Mouse (Mus musculus) small intestine, adult 2 months (tissue): ENCODE data around the gene Cc2d1a. TPM values are rescaled to one million over a fixed set of nuclear protein-coding genes. Genes with fewer than 3 reads are reported as not detected.
A peak's percentile ranks its signal among the peaks of the same experiment; 100 is the strongest.

Experiments used
- H3K27ac ChIP-seq: fragments of 200-500 bp; 2 replicates; pipeline ENCODE4 v1.5.1; 2012; ENCODE audit warnings: low read depth, low read length, control low read depth, inconsistent platforms; ENCODE audit not compliant: insufficient read depth
- H3K27me3 ChIP-seq: fragments of 200-500 bp; 2 replicates; pipeline ENCODE4 v1.6.1; 2012; ENCODE audit warnings: mild to moderate bottlenecking, moderate library complexity, low read length, inconsistent platforms; ENCODE audit not compliant: control insufficient read depth, insufficient read depth
- H3K36me3 ChIP-seq: fragments of 200-500 bp; 2 replicates; pipeline ENCODE4 v1.6.1; 2012; ENCODE audit warnings: mild to moderate bottlenecking, low read length, control low read depth, inconsistent platforms; ENCODE audit not compliant: control insufficient read depth, insufficient read depth
- H3K4me1 ChIP-seq: fragments of 200-500 bp; 2 replicates; pipeline ENCODE4 v1.6.1; 2012; ENCODE audit warnings: low read length, inconsistent platforms, mixed read lengths; ENCODE audit not compliant: control insufficient read depth, insufficient read depth, insufficient read length
- H3K4me3 ChIP-seq: fragments of 200-500 bp; 2 replicates; pipeline ENCODE4 v1.5.1; 2012; ENCODE audit warnings: low read depth, mild to moderate bottlenecking, control low read depth, inconsistent platforms, low read length, moderate library complexity
- CTCF ChIP-seq: fragments of 200-500 bp; IDR thresholded peaks from 2 replicates; pipeline ENCODE4 v1.5.1; 2012; ENCODE audit warnings: low read depth, mild to moderate bottlenecking, control low read depth, inconsistent platforms, low read length, moderate library complexity, mixed read lengths; ENCODE audit not compliant: insufficient replicate concordance, insufficient read length; ENCODE audit errors: extremely low read depth
- POLR2A ChIP-seq: fragments of 200-500 bp; IDR thresholded peaks from 2 replicates; pipeline ENCODE4 v1.6.1; 2012; ENCODE audit warnings: low read depth, mild to moderate bottlenecking, control low read depth, inconsistent platforms, low read length, moderate library complexity
- WGBS: fragments of 180-500 bp; shearing (Covaris S2); methylation state at CpG from one replicate; pipeline ENCODE4 v1.1.7; 2018; 5-methylcytosine and 5-hydroxymethylcytosine counted together
- polyA plus RNA-seq: library from polyadenylated mRNA; depleted of rRNA; stranded (reverse); fragments of >200 nt; gene quantifications from 2 replicates; pipeline ENCODE4 v1.2.3, GENCODE M21; 2012; rRNA removed

The Cc2d1a gene
- polyA plus RNA-seq = 21.0 and 50.8 TPM in 2 replicates

GRCm38 (mm10) chr8:84147769-84148530 lies at the start of gene Cc2d1a, which contains the start of gene 4930432K21Rik:
Gene Cc2d1a, minus strand, starts transcription at chr8:84147936.
Gene 4930432K21Rik, plus strand, starts transcription at chr8:84148025.
- no peaks in the 10 kb centered on the region for H3K27me3 ChIP-seq
- 16% methylated on average over 49 of the region's 49 CpGs for WGBS
- H3K36me3 ChIP-seq = peaks cover 15% of the 10 kb centered on the region
- TF ChIP-seq POLR2A (no peak), CTCF (no peak)
- peak within 1 kb of the TSS; percentile 96 for H3K27ac ChIP-seq
- H3K4me3 ChIP-seq = peak within 1 kb of the TSS; percentile 76
- peaks cover 10% of the 10 kb centered on the region for H3K4me1 ChIP-seq

GRCm38 (mm10) chr8:84197141-84197921 lies 49.6 kb upstream of the Cc2d1a start:
- no peaks in the 10 kb centered on the region for H3K27me3 ChIP-seq
- 9% methylated on average over 43 of the region's 43 CpGs for WGBS
- TF ChIP-seq CTCF = no peak
- TF ChIP-seq POLR2A = no peak
- H3K27ac ChIP-seq = peak overlapping the region; percentile 88
- peak overlapping the region; percentile 61 for H3K4me3 ChIP-seq
- no peaks in the 10 kb centered on the region for H3K36me3 ChIP-seq
- peaks cover 27% of the 10 kb centered on the region for H3K4me1 ChIP-seq

GRCm38 (mm10) chr8:84194224-84194743 lies 46.5 kb upstream of the Cc2d1a start:
- Histone ChIP-seq H3K27me3 (no peaks in the 10 kb centered on the region), H3K36me3 (no peaks in the 10 kb centered on the region), H3K4me1 (peaks cover 25% of the 10 kb centered on the region), H3K27ac (no peak overlapping the region), H3K4me3 (no peak overlapping the region)
- TF ChIP-seq CTCF (no peak), POLR2A (no peak)
- 79% methylated on average over 3 of the region's 3 CpGs for WGBS

GRCm38 (mm10) chr8:84193566-84193965 lies 45.8 kb upstream of the Cc2d1a start:
- WGBS = 86% methylated on average over 5 of the region's 5 CpGs
- Histone ChIP-seq H3K4me3 (no peak overlapping the region), H3K4me1 (peaks cover 21% of the 10 kb centered on the region), H3K36me3 (no peaks in the 10 kb centered on the region), H3K27ac (no peak overlapping the region), H3K27me3 (no peaks in the 10 kb centered on the region)
- TF ChIP-seq POLR2A = no peak
- peak; percentile 46; the same call in 1 of the 2 replicates for TF ChIP-seq CTCF

- no peaks in the 10 kb centered on the region for H3K36me3 ChIP-seq
- peaks cover 18% of the 10 kb centered on the region for H3K4me1 ChIP-seq
- WGBS = 63% methylated on average over 4 of the region's 4 CpGs
- TF ChIP-seq CTCF (no peak), POLR2A (no peak)
- peak overlapping the region; percentile 57; the same call in 1 of the 2 replicates for H3K27ac ChIP-seq
- H3K27me3 ChIP-seq = no peaks in the 10 kb centered on the region
- H3K4me3 ChIP-seq = no peak overlapping the region
These were observed 45.4 kb upstream of the Cc2d1a start for GRCm38 (mm10) chr8:84193161-84193560.

- Histone ChIP-seq H3K27ac (peak overlapping the region; percentile 99), H3K36me3 (no peaks in the 10 kb centered on the region), H3K27me3 (no peaks in the 10 kb centered on the region), H3K4me1 (peaks cover 13% of the 10 kb centered on the region; the same call in 1 of the 2 replicates), H3K4me3 (peak overlapping the region; percentile 56)
- WGBS = 2% methylated on average over 33 of the region's 33 CpGs
- TF ChIP-seq CTCF (no peak), POLR2A (no peak)
These were observed 44.8 kb upstream of the Cc2d1a start for GRCm38 (mm10) chr8:84192555-84192954.
